Mouse (Mus musculus) C2C12 (cell line): Measurements from ENCODE around the gene Wdr60. TPM values are rescaled to one million over a fixed set of nuclear protein-coding genes. Genes with fewer than 3 reads are reported as not detected.

Experiments
- H3K27me3 ChIP-seq: one replicate; pipeline ENCODE4 v1.6.1; 2011; ENCODE audit not compliant: control insufficient read depth, insufficient read depth, insufficient read length
- H3K36me3 ChIP-seq: one replicate; pipeline ENCODE4 v1.6.1; 2011; ENCODE audit not compliant: control insufficient read depth, insufficient read depth
- H3K4me3 ChIP-seq: one replicate; pipeline ENCODE4 v1.5.1; 2011; ENCODE audit warnings: mild to moderate bottlenecking, control low read depth; ENCODE audit not compliant: poor library complexity, insufficient read depth, severe bottlenecking
- H3K79me2 ChIP-seq: one replicate; pipeline ENCODE4 v1.6.1; 2011; ENCODE audit not compliant: control insufficient read depth, insufficient read depth
- H3K79me3 ChIP-seq: one replicate; pipeline ENCODE4 v1.6.1; 2011; ENCODE audit warnings: low read depth, control low read depth
- H3ac ChIP-seq: one replicate; pipeline ENCODE3; 2011; ENCODE audit warnings: low read depth; ENCODE audit not compliant: control insufficient read depth, insufficient read length
- CEBPB ChIP-seq: IDR thresholded peaks from one replicate; pipeline ENCODE4 v1.6.1; 2011; ENCODE audit warnings: low read depth, mild to moderate bottlenecking, control low read depth, moderate library complexity
- CTCF ChIP-seq: IDR thresholded peaks from one replicate; pipeline ENCODE4 v1.5.1; 2011; ENCODE audit not compliant: control insufficient read depth, insufficient read depth, insufficient read length
- FOSL1 ChIP-seq: IDR thresholded peaks from one replicate; pipeline ENCODE4 v1.8.0; 2011; ENCODE audit warnings: mild to moderate bottlenecking, low read length; ENCODE audit not compliant: poor library complexity, insufficient read depth, severe bottlenecking
- MAX ChIP-seq: IDR thresholded peaks from one replicate; pipeline ENCODE4 v1.6.1; 2011; ENCODE audit warnings: mild to moderate bottlenecking, control low read depth
- MYOD1 ChIP-seq: IDR thresholded peaks from one replicate; pipeline ENCODE4 v1.6.1; 2011; ENCODE audit warnings: low read depth; ENCODE audit not compliant: control insufficient read depth, insufficient read length
- MYOG ChIP-seq: IDR thresholded peaks from one replicate; pipeline ENCODE4 v1.6.1; 2011; ENCODE audit not compliant: control insufficient read depth, insufficient read length; ENCODE audit errors: extremely low read depth
- USF1 ChIP-seq: IDR thresholded peaks from one replicate; pipeline ENCODE4 v1.6.1; 2011; ENCODE audit warnings: low read depth, mild to moderate bottlenecking, control low read depth, moderate library complexity
- polyA plus RNA-seq: library from polyadenylated mRNA; unstranded; fragments of >200 nt; fragmentation: generic; extraction: Trizol; gene quantifications from one replicate; pipeline ENCODE4 v1.2.1, GENCODE M21; 2012; ENCODE audit warnings: missing spikeins

The Wdr60 gene
- polyA plus RNA-seq, 1 experiment, result 4.4 TPM

DNA sequence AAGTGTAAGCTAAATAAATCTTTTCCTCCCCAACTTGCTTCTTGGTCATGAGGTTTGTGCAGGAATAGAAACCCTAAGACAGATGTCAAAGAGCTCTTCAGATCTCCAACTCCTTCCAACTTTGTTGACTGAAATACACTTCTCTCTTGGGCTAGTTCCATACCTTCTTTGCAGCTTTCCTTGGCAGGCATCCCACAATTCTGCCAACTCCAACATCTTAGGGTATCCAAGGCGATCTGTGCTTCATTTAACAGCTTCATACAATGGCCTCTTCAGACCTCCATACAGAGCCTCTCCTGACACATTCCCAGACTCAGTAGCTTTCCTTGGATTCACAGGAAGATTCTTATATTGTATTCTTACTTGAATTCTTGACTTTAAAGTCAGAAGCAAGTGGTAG lies 10.9 kb upstream of the Wdr60 start:
- Histone ChIP-seq H3K36me3 (no peaks in the 10 kb centered on the region), H3K79me3 (no peaks in the 10 kb centered on the region)

DNA sequence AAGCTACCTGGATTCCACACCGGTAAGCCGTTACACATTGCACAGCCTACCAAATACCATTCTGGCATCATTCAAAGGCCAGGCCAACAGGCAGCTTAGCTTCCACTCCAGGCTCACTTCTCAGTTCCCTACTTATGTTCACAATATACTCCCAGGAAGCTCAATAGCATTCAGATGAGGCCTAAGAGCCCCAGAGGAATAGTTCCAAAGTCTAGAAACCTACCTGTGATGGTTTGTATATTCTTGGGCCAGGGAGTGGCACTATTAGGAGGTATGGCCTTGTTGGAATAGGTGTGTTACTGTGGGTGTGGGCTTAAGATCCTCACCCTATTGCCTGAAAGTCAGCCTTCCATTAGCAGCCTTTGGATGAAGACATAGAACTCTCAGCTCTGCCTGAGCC lies 8.2 kb upstream of the Wdr60 start:
- Histone ChIP-seq H3K27me3 (no peaks in the 10 kb centered on the region), H3ac (no peak overlapping the region), H3K79me3 (no peaks in the 10 kb centered on the region), H3K79me2 (no peaks in the 10 kb centered on the region), H3K36me3 (no peaks in the 10 kb centered on the region), H3K4me3 (no peak overlapping the region)
- TF ChIP-seq USF1 (no peak), FOSL1 (no peak), MAX (no peak), CEBPB (no peak), CTCF (no peak), MYOD1 (no peak), MYOG (no peak)

More for the DNA sequence above, 10.9 kb upstream of the Wdr60 start:
- H3K79me2 ChIP-seq, result no peaks in the 10 kb centered on the region
- TF ChIP-seq USF1, result no peak
- no peak for TF ChIP-seq MYOG
- no peak for TF ChIP-seq FOSL1
- no peak for TF ChIP-seq MYOD1
- TF ChIP-seq CTCF, result no peak
- no peak for TF ChIP-seq MAX
- TF ChIP-seq CEBPB, result no peak
- no peak overlapping the region for H3ac ChIP-seq
- no peaks in the 10 kb centered on the region for H3K27me3 ChIP-seq
- H3K4me3 ChIP-seq, result no peak overlapping the region

DNA sequence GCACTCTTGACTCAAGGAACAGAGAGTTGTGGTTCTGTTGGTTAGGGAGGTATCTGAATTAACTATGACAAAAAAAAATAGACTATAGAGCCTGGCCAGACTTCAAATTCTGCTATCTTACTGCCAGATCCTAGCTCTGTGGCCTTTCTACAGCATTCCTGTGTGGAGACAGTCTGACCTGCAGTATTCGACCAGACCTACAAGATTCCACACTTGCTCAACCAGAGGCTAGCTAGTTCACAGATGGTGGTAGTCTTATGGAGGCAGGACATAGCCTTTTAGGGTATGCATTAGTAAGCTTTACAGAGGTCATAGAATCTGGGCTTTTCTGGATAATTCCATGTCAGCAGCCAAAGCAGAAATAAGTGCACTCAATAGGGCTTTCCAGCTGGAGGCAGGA lies 7.7 kb upstream of the Wdr60 start:
- Histone ChIP-seq H3K27me3 (no peaks in the 10 kb centered on the region), H3K79me2 (no peaks in the 10 kb centered on the region), H3K36me3 (no peaks in the 10 kb centered on the region)

DNA sequence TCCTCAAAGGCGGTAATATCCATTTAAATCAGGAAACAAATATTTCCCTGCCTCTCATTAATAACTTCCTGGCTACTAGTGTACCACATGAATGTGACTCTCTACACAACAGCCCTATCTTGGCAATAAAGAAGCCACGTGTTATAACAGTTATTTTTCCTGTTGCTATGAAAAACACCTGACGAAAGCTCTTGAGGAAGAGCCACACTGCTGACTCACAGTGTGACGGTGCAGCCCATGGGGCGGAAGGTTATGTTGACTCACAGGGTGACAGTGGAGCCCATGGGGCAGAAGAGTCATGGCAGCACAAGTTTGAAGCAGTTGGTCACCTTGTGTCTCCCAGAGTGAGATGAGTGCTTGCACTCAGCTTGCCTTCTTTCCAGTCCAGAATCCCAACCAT lies 6.6 kb upstream of the Wdr60 start:
- Histone ChIP-seq H3K79me2 (no peaks in the 10 kb centered on the region), H3K79me3 (no peaks in the 10 kb centered on the region), H3K27me3 (no peaks in the 10 kb centered on the region), H3ac (no peak overlapping the region), H3K36me3 (no peaks in the 10 kb centered on the region), H3K4me3 (no peak overlapping the region)
- peak; percentile 88 for TF ChIP-seq MAX
- TF ChIP-seq CEBPB, result no peak
- no peak for TF ChIP-seq MYOD1
- TF ChIP-seq FOSL1, result peak; percentile 50
- peak; percentile 47 for TF ChIP-seq USF1

More for the DNA sequence above, 7.7 kb upstream of the Wdr60 start:
- H3K4me3 ChIP-seq, result no peak overlapping the region
- TF ChIP-seq MYOD1 (no peak), CTCF (no peak), MAX (no peak), FOSL1 (no peak), CEBPB (no peak), USF1 (no peak), MYOG (no peak)
- no peak overlapping the region for H3ac ChIP-seq
- no peaks in the 10 kb centered on the region for H3K79me3 ChIP-seq

DNA sequence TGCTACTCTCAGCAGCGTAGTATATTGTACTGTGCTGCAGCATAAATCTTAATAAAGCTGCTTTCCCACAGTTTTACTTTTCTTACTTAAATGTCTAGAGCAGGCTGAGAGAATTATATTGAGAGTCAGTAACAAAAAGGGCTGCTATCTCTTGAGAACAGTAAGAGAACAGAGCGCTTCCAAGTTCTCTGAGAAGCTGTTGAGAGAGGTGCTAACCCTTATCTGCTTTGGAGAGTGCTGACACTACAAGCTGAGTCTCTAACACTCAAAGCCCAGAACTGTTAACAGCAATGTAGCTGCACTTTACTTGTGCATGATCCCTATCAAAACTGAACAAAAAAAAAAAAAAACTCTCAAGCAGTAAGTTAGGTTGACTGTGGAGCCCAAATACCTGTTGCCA lies 2.5 kb upstream of the Wdr60 start:
- Histone ChIP-seq H3K79me3 (peaks cover 19% of the 10 kb centered on the region), H3K4me3 (no peak overlapping the region), H3ac (no peak overlapping the region), H3K36me3 (no peaks in the 10 kb centered on the region), H3K79me2 (peaks cover 25% of the 10 kb centered on the region), H3K27me3 (no peaks in the 10 kb centered on the region)
- TF ChIP-seq CEBPB, result no peak

DNA sequence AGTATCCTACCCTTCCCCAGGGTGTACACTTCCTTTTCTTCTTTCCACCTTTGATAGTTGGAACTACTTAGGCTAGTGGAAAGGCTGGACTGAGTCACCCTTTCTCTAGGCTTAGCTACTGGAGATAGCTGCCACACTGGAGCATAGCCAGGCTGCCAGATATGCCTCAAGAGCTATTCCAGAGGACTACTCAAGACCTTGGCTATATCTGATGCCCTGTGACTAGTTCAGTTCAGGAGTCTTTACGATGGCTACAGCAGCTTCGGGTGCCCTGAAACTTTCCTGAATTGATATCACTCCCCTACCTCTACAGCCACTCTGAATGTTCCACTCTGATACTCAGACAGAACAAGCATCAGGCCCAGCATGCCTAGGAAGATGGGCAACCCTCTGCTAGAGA lies 1.9 kb upstream of the Wdr60 start:
- no peaks in the 10 kb centered on the region for H3K36me3 ChIP-seq
- H3ac ChIP-seq, result no peak overlapping the region
- H3K79me3 ChIP-seq, result peaks cover 23% of the 10 kb centered on the region
- TF ChIP-seq CTCF, result no peak
- TF ChIP-seq MAX, result no peak
- no peak for TF ChIP-seq USF1
- TF ChIP-seq CEBPB, result no peak
- no peak for TF ChIP-seq FOSL1
- no peak for TF ChIP-seq MYOG
- no peak for TF ChIP-seq MYOD1
- no peaks in the 10 kb centered on the region for H3K27me3 ChIP-seq
- peaks cover 30% of the 10 kb centered on the region for H3K79me2 ChIP-seq
- H3K4me3 ChIP-seq, result no peak overlapping the region

DNA sequence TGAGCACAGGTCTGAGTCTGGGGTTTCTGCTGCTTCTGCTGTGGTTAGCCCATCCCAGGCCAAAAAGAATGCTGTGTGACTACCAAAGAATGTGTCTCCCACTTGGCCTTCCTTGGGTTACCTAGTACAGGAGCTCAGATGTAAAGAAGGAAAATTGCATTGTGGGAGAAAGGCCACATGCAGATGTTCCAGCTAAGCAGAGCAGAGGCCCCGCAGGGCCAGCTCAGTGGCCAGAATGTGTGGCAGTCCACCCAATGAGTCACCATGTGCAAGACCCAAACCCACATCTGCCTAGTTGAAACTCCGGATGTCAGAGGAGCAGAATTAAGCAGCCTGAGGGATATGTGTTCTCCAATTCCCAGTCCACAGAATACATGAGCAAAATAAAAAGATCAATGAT lies 4.5 kb downstream of the Wdr60 start:
- Histone ChIP-seq H3K27me3 (no peaks in the 10 kb centered on the region), H3ac (no peak overlapping the region), H3K36me3 (peaks cover 24% of the 10 kb centered on the region), H3K79me2 (peaks cover 61% of the 10 kb centered on the region), H3K79me3 (peaks cover 44% of the 10 kb centered on the region), H3K4me3 (no peak overlapping the region)
- peak; percentile 49 for TF ChIP-seq FOSL1
- peak; percentile 72 for TF ChIP-seq MAX
- TF ChIP-seq MYOG, result no peak
- TF ChIP-seq CTCF, result no peak
- peak; percentile 19 for TF ChIP-seq MYOD1
- no peak for TF ChIP-seq CEBPB
- TF ChIP-seq USF1, result peak; percentile 16
